Mouse (Mus musculus) cerebellum, postnatal 4 days (tissue): Measurements from ENCODE around the gene Tmem171.

ENCODE experiments used
- DNase-seq, 2 experiments: peaks; one replicate each; pipeline ENCODE4 v3.0.0; 2022; ENCODE audit warnings: low spot score in 2 of 2, mixed read lengths in 1 of 2

Gene Tmem171

DNA sequence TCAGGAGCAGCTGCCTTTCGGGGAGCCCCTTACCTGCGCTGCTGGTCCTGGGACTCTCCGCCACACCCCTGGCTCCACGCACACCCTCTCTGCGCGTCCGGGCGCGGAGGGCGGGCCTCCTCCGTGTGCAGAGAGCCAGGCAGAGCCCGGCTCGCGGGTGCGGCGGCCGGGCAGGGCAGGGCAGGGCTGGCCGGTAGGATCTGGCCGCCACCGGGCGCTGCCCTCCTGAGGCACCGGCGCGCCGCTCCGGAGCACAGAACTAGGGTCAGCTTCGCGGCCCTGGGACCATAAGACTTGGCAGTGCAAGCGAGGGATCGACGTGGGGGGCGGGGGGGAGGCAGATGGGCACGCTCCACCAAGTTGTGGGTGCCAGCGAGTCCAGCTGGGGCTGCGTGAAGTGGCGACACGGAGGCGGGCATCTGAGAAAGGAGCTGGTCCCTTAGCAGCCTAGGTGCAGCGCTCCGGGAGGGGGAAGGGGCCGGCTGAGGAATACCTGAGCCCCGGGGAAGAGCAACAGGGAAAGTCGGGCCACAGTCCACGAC is at the start of gene Tmem171:
Gene Tmem171 (minus strand): TSS at position 62 of the 542 bp plus-strand sequence.
- DNase-seq: peak in 1 of 2 experiments; percentile 10

DNA sequence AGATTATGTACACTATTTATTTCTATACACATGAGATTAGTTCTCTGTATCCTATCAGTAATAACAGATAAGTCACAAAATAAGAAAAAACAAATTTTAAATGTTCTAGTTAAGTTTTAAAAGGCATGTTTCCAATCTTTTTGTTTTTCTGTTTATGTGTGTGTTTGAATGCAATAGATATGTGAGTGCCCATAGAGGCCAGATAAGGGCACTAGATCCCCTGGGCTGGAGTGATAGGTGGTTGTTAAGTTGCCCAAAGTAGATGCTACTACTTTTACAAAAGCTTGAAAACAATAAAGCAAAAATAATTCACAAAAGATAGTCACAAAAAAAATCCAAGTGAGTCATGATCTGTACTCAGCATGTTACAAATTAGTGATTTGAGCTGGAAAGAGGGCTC is 49.2 kb upstream of the Tmem171 start:
- no peak for DNase-seq

DNA sequence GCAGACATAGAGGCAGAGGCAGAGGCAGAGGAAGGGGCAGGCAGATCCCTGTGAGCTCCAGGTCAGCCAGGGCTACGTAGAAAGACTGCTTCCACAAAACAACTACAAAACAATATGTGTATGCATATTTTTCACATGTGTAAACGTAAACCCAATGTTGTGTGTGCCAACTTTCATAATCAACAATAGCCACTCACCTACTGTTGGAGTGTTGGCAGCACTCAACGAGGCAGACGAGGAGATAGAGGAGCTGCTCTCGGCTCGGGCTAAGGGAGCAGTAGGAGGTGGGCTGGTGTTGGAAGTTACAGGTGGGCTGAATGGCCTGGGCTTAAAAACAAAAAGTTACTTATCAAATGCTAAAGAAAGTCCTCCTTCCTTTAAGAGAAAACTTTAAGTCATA is 48.6 kb upstream of the Tmem171 start:
- DNase-seq: no peak

DNA sequence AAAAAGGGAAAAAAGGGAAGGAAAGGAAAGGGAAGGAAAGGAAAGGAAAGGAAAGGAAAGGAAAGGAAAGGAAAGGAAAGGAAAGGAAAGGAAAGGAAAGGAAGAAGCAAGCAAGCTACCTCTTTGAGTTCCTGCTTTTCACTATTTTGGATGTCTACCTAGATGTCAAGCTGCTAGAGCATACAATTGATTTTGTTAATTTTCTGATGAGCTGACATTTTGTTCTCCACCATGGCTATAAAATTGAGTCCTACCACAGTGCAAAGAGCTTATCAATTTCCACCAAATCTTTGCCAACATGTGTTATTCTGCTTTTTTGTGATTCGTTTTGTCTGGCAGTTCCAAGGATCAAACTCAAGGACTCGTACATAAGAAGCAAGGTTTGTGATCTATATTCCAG is 43.6 kb upstream of the Tmem171 start:
- DNase-seq: no peak

DNA sequence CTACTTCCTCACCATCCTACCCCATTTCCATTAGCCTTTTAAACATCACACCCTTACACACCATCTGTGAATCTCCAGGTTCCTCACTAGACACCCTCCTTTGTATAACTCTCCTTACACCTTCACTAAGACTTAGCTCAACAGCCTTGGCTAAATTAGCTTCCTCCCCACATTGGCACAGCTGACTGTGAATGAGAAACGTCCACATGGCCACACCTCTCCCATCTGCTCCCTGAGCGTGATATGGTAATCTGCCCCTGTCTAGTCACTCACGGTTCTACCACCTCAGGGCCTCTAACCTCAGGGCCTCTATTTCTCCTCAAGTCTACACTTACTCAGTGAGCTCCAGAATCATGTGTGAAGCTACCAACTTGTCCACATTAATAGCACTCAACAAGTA is 38.7 kb upstream of the Tmem171 start:
- DNase-seq: no peak

DNA sequence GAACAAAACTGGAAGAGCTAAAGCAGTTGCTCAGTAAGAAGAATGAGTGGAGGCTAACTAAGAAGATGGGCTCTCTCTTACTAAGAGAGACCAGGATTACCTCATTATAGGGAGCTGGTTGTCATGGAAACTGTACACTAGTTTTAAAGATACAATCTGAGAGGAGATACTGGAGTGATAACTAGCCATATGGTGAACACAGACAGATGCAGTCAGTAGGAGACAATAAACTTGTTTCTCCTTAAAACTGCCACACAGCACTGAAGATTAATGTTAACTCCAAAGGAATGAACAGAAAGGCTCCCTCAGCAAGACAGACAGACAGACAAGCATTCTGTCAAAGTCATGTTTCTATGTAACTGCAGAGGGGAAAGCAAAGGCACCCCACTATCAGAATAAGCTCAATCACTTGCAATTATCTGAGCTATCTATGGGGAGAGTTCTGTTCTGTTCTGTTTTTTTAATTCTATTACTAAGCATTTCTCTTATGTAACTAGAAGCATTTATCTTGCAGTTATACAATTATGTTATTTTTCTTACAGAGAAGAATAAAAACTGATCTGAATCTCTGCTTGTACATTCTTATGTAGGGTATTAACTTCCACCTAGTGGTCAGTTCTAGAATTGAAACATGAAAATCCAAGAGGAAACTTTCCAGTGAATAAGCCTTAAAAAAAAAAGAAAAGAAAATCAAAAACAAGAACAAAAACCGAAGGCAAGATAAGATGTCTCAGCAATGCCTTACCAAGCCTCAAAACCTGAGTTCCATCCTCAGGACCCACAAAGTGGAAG is 34.8 kb upstream of the Tmem171 start:
- no peak for DNase-seq

DNA sequence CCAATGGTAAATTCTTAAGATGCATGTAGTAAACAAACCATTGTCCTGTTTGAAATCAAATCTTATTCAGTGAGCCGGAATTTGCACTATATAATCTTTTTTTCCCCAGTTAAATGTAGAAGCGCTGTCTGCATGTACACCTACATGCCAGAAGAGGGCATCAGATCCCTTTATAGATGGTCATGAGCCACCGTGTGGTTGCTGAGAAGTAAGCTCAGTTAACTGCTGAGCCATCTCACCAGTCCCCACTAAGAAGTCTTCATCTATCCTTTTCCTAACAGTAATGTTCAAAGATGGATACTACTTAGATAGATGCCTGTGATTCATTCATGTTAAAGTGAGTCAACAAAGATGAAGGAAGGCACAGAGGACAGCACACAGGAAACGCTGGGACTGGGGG is 31.9 kb upstream of the Tmem171 start:
- no peak for DNase-seq

DNA sequence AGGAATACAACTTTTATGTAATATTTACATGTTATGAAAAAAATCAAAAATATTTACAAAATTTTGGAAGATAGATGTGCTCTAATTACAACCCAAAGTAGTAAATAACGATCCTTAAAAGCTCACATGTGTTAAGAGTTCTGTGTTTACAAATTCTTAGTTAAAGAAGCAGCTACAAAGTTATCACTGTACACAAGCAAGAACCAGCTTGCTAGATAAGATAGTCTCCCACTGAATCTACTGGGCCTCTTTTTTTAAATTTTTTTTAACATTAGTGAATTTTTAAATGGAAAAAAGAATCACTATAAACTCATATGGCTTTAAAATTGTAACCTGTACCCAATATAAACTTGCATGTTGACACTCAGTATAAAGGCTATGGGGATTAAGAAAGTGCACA is 28.8 kb upstream of the Tmem171 start:
- DNase-seq: no peak

DNA sequence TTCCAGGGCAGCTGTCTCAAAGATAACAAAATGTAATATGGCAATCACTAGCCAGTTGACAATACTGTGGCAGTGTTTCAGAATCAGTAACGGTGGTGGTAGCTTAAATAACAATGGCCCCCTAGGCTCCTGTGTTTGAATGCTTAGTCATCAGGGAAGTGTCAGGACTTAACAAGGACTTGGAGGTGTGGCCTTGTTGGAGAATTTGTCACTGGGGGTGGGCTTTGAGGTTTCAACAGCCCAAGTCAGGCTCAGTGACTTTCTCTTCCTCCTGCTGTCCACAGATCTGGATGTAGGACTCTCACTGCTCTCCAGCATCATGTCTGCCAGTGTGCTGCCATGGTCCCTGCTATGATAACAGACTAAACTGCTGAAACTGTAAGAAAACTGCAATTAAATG is 27.7 kb upstream of the Tmem171 start:
- no peak for DNase-seq

DNA sequence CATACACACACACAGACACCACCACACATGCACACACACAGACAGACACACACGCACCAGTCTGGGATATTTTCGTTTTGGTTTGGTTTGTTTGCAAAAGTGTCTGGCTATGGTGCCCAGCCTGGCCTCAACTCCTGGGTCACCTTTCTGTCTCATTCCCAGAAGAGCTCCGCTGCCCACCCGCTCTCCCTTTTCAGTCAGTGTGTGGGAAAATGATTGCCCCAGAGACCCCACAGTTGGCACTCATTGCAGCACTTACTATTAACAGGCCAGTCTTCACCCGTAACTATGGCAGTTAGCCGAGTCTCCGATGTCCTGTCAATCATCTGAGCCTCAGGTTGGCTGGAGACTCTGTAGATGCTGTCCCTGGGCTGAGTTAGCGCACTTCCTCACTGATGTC is 21.5 kb upstream of the Tmem171 start:
- no peak for DNase-seq

DNA sequence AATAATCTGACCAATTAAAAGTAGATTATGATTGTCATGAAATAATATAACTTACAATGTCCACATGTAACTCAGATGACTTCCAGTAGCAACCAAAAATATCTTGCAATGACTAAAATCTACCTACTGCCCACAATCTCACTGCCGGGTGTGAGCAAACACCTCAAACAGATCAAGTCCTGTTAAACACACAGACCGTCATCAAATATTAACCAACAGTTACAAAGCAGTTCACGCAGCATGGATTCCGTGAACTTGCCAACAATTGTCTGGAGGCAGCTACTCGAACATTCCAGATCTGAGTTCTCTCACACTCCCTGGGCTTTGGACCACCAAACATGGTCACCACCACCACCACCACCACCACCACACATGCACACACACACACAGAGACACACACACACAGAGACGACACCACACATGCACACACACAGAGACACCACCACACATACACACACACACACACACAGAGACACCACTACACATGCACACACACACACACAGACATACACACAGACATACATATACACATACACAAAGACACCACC is 20.9 kb upstream of the Tmem171 start:
- no peak for DNase-seq

DNA sequence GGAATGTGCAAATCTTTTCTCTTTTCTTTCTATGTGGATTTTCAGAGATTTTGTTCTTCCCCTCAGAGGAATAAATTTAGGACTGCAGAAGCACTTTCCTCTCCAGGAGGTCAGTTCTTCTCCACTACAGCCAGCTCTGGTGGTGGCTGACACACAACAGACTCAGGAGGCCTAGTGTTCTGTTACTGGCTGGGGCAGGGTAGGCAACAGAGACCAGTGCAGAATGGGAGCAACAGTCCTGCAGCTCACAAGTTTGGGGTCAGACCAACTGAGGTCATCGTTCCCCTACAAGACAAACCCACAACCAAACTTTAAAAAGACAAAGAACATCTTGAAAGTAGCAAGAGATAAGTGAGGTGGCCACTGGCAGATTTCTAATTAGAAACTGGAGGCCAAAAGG is 16.0 kb upstream of the Tmem171 start:
- no peak for DNase-seq

DNA sequence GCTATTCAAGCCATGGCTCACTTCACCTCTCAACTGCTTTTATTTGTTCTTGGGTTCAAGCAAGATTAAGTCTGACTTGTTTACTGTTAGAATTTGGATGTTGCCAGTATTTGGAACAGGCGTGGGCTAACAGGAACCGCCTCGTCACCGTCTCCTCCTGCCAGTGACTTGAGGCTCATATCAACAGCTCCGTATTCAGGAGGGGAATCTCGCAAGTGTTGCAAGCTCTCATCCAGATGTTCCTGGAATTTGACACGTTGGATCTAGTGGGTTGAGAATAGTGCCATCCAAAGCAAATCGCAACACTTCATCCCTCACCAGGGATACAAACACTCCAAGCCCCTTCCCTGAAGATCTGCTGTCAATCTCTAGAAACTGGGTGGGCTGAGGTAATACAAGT is 15.6 kb upstream of the Tmem171 start:
- no peak for DNase-seq

DNA sequence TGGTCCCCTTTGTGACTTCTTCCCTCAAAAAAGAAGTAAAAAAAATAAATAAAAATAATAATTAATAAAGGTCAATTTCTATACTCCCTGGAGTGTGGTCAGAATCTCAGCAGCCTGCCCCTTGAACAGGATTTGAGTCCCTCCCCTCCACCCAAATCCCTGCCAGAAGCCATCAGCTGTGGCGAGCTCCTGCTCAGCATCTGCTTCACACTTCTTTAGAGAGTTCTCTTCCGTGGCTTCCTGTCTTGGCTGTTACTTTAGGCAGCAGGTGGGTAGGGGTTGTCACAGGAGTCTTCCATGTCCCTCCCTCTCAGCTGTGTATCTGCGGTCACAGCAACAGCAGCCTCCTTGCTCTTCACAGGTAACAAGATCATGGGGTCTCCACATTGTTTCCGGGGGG is 10.9 kb upstream of the Tmem171 start:
- no peak for DNase-seq

DNA sequence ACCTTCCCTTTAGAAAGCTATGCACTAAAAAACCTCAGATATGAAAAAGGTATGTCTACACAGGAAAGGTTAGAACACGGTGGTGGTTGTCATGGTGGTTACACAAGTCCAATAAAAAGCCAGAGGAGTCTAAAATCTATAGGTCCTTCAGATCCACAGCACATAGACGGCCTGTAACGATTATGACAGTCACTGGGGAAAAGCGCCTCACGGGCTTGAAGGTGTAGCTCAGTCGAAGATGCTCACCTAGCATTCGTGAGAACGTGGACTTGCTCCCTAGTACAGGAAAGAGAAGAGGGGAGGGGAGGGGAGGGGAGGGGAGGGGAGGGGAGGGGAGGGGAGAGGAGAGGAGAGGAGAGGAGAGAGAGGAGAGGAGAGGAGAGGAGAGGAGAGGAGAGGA is 9.2 kb upstream of the Tmem171 start:
- DNase-seq: no peak

DNA sequence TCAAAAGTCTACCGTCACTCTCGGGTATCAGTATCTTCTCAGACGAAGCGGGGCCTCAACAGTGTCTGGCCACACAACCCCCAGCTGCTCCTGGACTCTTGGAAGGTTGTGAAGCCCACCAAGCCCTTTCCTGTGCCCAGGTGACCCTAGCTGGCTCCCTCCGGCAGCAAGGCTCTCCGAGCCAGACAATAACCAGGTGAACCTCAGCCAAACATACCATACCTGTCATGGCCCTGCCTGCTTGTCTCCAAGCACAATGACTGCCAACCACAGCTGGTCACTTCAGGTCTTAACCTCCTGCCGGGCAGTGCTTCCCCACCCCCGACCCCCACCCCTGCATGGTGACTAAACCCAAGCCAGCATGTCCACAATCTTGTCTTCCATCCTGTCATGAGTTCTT is 7.7 kb upstream of the Tmem171 start:
- DNase-seq: no peak

DNA sequence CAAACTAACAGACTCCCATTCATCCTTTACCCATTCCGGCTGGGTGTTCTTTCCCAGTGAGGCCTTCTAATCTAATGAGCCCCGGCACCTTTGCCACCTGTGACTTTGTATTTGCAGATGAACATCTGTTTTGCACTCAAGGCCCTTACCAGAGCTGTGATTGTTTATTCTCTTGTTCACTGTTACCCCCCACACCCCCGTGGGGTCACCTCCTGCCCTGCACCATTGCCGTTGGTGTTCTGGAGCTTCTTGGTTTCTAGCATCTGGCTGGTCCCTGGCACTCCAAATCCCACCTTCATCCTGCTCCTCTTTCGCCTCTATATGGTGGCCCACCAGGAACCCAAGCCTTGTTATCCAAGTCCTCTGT is 6.7 kb upstream of the Tmem171 start:
- DNase-seq: no peak

DNA sequence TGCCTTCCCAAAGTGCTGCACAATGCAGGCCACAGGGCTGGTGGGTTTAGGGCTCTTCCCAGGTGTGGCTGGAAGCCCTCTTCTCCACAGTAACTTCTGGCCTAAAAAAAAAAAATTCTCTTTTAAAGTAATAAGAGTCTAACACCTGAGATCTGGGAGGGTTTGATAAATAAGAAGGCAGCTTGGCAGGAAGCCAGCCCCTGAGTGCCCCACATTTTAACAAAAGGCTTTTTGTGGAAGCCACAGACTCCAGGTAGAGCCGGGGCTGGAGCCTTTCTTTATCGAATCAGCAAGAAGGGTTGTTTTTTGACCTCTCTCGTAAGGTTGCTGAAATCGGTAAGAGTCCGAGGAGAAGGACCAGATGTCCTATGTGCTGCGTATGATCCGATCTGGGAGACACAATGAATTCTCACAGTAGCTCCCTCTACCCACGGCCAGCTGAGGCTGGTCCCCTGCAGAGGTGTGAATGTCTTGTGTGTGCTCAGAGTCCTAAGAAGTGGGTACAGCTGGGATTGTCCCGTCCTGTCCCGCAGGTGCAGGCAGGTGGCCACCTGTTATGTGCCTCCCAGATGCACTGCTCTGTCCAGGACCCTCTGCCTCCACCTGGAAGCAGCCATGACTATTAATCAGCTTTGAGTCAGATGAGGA is 6.2 kb upstream of the Tmem171 start:
- no peak for DNase-seq

DNA sequence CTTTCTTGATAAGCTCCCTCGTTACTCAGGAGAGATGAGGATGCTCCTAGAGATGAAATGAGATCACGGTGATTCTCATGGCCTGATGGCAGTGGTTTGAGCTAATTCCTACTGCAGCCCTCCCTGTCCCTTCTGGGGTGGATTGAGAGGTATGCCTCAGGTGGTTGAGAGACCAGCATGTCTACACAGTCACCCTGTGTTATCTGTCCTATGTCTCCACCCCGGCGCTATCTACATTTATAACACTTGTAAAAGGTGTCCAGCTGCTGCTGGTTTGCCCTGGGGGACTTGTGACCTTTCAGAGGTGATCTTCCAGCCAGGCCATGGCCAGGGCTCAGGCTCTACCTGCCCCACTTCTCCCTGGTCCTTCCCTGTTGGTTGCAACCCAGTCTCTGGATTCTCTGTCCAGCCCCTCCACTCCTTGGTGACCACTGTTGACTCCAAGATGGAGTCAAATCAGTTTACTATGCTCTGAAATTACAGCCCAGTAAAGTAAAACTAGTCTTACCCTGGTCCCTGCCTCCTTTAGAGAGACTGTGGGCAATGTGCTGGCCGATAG is 5.4 kb upstream of the Tmem171 start:
- no peak for DNase-seq

DNA sequence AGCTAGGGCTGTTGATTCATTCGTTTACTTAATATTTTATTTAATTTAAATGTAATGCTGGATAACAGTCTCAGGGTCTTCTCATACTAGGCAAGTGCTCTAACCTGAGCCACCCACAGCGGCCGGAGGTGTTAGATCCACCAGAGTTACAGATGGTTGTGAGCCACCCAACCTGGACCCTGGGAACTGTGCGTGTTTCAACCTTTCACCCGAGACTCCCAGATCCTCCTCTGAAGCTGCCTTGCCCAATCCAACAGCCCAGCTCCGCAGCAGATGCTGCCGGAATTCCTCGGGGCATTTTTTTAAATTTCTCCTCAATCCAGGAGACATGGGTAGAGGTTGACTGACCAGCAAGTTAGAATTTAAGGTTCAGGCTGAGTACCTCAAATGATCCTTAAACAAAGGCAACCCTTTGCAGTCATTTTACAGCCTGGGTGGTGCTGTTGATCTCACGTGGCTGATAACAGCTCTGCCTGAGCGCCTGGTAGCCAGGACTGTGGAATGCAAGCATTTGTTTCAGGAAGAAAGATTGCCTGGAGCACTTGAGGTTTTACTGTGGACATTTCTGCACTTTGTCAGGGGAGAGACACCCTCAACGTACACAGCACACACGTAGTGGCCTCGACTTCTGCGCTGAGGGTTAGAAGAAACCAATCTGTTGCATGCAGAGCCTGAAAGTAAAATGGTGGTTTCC is 4.6 kb upstream of the Tmem171 start:
- no peak for DNase-seq

DNA sequence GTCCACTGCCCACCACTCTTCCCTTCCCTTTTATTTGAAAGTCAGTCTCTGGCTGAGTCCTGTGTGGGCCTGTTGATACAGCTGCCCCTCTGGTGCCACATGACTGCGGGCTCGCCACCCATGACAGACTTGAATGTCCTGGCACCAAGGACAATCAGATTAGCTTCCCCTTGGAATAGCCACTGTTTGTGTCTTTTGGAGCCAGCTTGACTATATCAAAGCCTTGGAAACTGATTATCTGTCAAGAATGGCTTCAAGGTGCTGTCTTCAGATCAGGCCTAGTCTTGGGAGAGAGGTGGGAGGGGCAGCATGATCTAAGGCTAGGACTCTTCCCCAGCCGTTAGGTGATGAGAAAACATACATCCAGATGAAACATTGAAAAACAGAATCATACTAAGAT is 2.1 kb upstream of the Tmem171 start:
- no peak for DNase-seq

DNA sequence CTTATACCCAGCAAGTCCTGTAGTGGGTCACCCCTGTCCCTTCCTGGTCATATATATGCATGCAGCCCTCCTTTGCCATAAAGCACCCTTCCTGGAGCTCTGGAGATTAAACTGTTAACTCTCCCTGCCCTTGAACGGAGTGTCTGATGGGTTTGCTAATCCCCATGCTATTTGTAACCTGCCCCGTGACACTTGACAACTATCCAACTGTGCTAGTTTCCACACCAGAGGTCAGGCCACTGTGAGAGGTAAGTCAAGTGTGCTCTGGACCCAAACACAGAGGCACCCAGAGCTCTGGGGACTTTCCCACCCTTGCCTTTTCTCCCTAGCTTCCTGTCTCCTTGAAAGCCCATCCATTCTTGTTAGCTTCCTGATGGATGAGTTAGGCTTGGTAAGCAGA is 912 bp upstream of the Tmem171 start:
- no peak for DNase-seq
